Mouse (Mus musculus) activated CD4-positive, CD25-positive, alpha-beta regulatory T cell, adult 4 months (primary cell): ENCODE measurements around the gene Rasgrp1. TPM values are rescaled to one million over a fixed set of nuclear protein-coding genes. Genes with fewer than 3 reads are reported as not detected.

Experiments used
- ATAC-seq: one replicate; pipeline ENCODE4 v1.8.0; 2017
- polyA plus RNA-seq, 2 experiments: library from polyadenylated mRNA; unstranded; fragments of 100-300 nt; shearing (Covaris generic); gene quantifications; one replicate each; pipeline ENCODE4 v1.2.1; 2017

Rasgrp1 gene
- polyA plus RNA-seq, 2 experiments from 2014 or later = 62.0 to 66.3 TPM

- ATAC-seq = peak; percentile 34
These were observed 11.2 kb downstream of the Rasgrp1 start for GRCm38 (mm10) chr2:117331634-117332033.

- ATAC-seq = peak; percentile 95
These were observed 14.1 kb downstream of the Rasgrp1 start for GRCm38 (mm10) chr2:117328521-117329285.

DNA sequence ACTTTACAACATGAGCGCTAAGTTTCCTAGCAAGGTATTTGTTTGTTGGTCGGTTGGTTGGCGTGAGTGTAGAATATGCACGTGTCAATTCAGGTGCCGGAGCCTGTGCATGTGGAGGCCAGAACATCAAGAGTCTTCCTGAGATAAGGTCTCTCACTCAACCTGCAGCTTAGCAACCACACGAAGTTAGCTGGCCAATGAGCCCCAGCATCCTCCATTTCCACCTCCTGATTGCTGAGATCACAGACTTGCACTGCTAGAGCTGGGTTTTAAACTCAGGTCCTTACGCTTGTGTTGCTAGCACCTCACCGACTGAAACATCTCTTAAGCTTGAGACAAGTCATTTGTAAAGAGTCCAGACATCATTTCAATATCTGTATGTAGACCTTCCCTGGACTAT lies 20.4 kb downstream of the Rasgrp1 start:
- peak; percentile 51 for ATAC-seq

GRCm38 (mm10) chr2:117321231-117321630 lies 21.6 kb downstream of the Rasgrp1 start:
- ATAC-seq = no peak

DNA sequence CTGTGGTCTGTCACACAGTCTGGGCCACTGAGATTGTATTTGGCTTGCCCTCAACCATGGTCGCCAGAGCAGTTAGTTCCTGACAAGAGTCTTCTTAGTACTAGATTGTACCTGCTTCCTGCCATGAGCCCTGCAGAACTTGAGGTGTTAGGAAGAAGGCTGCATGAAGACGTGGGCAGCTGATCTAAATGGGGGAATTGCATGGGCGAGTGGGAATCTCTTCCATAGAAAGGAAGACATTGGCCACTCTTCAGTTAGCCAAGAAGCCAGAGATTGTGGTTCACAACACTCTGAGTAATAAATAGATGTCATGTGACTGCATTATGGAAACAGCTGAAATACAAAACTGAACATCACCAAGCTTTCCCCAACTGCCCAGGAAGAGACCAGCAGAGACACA lies 23.8 kb downstream of the Rasgrp1 start:
- ATAC-seq = no peak

GRCm38 (mm10) chr2:117313586-117314235 lies 29.1 kb downstream of the Rasgrp1 start:
- peak; percentile 79 for ATAC-seq

GRCm38 (mm10) chr2:117312441-117312895 lies 30.3 kb downstream of the Rasgrp1 start:
- ATAC-seq = peak; percentile 84

DNA sequence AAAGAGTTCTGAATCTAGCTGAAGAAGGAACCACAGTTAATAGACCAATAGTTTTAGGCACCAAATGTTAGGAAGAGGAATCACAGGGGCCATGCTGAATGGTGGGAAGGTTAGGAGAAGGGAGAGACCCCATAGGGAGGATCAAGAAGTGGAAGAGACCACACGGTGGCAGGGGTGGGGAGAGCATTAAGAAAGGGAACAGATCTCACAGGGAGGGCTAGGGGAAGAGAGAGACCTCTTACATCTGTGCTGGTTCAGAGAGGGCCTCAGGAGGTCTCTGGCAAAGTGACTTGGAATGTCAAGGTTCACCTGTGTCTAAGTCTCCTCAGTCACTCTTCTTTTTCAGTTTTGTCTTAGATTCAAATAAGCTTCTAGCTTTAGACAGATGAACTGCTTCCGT lies 30.8 kb downstream of the Rasgrp1 start:
- ATAC-seq = no peak

DNA sequence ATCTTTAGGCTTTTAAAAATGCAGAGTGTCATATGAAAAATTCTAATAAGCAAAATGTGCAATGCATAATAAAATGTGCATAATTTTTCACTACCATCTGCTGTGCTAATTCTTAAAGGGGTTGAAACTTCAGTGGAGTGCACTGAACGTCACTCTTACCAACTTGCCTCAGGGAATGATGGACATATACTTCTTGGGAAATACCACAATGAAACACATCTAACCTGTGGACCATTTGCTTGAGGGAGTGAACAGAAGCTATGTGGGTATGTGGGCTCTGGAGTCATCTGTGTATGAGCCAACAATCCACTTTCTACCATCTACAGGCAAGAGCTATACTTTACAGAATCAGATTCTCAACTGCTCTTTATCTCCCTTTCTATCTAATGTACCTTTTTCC lies 31.5 kb downstream of the Rasgrp1 start:
- no peak for ATAC-seq

GRCm38 (mm10) chr2:117309046-117309445 lies 33.8 kb downstream of the Rasgrp1 start:
- ATAC-seq = no peak

GRCm38 (mm10) chr2:117307959-117308358 lies 34.8 kb downstream of the Rasgrp1 start:
- ATAC-seq = no peak

DNA sequence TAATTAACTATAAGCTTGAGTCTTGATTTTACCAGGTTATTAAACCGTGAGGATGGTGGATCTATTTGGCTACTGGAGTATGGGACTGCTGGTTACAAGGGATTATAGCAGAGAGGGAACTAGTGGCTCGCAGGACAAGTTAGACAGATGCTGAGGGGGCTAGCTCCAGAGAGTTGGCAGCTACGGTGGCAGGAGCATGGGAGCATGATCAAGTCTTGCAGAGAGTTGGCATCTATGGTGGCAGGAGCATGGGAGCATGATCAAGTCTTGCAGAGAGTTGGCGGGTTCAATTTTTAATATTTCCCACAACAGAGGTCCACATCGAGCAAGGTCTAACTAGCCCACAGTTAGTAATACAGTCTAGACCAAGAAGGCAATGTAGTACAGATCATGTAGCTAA lies 37.9 kb downstream of the Rasgrp1 start:
- no peak for ATAC-seq

DNA sequence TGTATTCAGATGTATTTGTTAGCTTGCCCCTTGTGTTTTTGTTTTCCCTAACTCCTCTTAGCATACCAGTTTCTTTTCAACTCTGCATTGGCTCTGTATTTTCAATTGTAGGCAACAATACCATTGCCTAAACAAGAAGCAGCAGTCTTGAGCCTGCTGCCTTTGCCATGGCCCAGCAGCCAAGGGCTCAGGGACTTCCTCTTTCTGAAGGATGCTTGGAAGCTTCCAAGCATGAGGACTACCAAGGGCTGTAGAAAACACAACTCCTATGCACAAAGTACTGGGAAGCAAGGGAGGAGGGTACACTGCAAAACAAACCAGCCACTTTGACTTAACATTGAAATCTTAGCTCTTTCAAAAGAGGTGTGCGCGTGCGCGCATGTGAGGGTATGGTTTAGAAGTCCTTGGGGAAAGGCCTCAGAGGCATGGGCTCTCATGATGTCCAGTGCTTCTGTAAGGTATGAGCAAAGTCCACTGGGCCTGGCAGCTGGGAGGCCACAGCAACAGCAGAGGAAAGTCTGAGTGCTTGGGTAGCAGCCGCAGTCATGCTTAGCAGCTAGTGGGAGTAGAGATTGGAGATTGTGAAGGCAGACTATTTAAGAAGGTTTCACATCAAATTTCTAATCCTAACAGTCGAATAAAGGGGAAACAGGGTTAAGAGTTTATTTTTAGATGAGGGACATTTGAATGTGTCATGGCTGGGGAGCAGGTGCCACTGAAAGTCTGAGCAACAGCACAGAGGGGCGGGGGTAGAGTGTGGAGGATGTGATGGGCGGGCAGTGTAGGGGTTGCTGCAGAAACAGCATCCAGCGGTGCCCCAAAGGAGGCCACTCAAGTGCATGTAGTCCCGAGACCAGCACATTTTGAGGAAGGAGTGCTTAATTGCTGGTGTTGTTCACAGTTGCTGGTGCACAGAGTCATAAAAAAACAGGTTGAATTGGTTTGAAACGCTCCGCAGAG lies 39.1 kb downstream of the Rasgrp1 start:
- peak; percentile 66 for ATAC-seq

DNA sequence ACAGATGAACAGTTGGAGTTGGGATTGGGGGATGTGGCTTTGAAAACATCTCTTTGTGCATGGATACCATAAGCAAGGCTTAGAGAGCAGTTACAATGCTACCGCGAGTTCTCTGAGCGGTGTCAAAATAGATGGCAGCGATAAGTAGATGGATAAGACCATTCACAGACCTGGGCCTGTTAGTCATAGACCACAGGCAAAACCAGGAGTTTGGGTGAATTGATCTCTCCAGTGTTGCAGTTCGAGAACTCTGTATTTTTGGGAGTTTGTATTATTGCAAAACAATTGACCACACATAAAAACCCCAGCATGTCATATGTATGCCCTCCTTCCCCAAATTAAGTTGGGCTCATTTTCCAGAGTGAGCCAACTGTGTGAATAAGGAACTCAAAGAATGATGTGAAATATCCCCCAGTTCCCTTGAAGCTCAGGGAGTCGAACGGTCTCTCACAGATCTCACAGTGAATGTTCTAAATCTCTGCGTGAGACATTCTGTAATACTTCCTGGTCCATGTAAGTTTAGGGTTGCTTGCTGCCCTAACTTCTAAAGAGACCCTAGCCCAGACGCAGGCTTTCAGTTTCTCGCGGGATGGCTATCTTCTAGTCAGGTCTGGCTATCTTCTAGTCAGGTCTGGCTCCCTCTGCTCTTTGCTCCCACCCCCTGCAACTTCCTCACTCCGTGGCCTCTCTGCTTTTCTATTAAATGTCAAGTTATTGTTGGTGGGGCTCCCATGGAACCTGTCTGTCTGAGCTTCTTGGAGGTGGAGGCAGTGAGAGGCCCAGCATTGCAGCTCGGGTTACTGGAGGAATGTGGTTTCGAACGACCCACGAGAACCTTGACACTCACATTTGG lies 43.0 kb downstream of the Rasgrp1 start:
- ATAC-seq = no peak

- ATAC-seq = no peak
These were observed 54.5 kb downstream of the Rasgrp1 start for GRCm38 (mm10) chr2:117288291-117288690.

DNA sequence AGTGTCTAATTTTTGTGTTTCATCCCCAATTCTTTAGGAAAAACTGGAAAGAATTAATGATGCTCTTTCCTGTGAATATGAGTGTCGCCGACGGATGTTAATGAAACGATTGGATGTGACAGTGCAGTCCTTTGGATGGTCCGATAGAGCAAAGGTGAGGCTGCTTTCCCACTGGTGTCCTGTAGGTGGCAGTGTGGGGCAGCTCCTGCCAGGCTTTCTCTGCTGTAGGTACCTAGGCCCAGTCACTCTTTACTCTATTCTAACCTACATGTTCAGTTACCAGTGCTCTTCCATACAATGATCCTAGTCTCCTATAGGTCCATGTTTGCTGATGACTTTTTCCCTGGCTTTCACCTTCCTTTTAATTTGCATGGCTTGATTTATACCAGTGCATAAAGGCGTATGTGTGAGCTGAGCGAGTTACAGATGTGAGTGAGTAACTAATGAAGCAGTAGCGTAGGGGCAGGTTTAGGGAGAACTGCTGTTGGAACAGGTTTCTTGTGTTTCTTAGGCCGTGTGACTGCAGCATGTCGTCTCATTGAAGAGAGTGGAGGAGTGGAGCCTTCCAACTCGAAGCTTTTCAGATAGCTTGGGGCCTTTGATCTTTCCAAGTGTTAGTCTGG lies 78.9 kb downstream of the Rasgrp1 start:
- peak; percentile 93 for ATAC-seq

GRCm38 (mm10) chr2:117262184-117262583 lies 80.6 kb downstream of the Rasgrp1 start:
- no peak for ATAC-seq

DNA sequence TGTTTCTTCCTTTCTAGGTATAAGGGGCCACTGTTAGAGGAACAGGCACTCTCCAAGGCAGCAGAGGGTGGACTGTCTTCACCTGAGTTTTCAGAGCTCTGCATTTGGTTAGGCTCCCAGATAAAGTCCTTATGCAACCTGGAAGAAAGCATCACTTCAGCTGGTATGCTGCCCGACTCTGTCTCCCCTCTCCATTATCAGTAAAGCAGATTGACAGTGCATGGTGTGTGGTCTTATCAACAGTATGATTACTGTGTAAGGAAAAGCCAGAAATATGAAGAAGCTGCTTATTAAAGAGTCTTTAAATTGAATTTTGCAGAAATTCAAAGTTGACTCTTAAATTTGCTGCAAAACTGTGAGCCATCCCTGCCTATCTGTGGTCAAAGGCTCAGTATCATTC lies 85.2 kb downstream of the Rasgrp1 start:
- ATAC-seq = no peak

- no peak for ATAC-seq
These were observed 87.4 kb downstream of the Rasgrp1 start for GRCm38 (mm10) chr2:117255415-117255814.

DNA sequence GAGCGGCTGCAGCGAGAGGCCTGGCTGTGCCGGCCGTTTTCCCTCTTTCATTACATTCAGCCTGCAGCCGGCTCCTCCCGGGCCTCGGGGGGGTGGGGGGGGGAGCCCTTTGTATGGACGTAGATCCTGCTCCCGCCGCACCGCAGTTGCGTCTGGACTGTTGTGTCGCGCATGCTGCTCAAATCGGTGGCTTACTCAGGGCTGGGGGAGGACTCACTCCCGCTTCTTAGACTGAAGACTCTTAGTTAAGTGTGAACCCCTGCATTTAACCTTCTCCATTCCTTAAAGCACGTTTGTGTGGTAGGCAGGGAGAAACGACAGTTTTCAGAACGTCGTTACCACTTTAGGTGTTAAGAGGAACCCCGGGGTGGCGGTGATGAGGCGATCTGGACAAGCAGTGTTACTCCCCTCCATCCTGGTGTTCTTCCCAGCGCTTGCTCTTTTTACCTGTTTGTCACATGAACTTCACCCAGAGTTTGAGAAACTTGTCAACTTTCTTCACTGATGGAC lies 92.7 kb downstream of the Rasgrp1 start:
- ATAC-seq = peak; percentile 9
